Mouse (Mus musculus): Measurements from ENCODE around the gene Ttc39b. TPM values are rescaled to one million over a fixed set of nuclear protein-coding genes. Genes with fewer than 3 reads are reported as not detected.

Gene Ttc39b
- polyA plus RNA-seq, 1 experiment from 2014 or later: 13.7 TPM

GRCm38 (mm10) chr4:83234739-83235138, 89.3 kb downstream of the Ttc39b start:
- H3K4me2 ChIP-seq (replicated peaks): no peak overlapping the region
- H3K9ac ChIP-seq (replicated peaks): no peak overlapping the region
- 59% methylated on average over 11 of the region's 11 CpGs for WGBS
- H3K4me3 ChIP-seq: no peak overlapping the region
- no peaks in the 10 kb centered on the region for H3K9me3 ChIP-seq
- no peak for ATAC-seq (replicated peaks)
- peak overlapping the region; percentile 93 for H3K27ac ChIP-seq (replicated peaks)
- H3K27me3 ChIP-seq: no peaks in the 10 kb centered on the region
- no peaks in the 10 kb centered on the region for H3K36me3 ChIP-seq
- H3K4me1 ChIP-seq: peaks cover 29% of the 10 kb centered on the region

- 91% methylated on average over 7 of the region's 7 CpGs for WGBS
- no peak overlapping the region for H3K9ac ChIP-seq (replicated peaks)
- H3K4me3 ChIP-seq: no peak overlapping the region
- H3K36me3 ChIP-seq: no peaks in the 10 kb centered on the region
- H3K9me3 ChIP-seq: no peaks in the 10 kb centered on the region
- H3K4me1 ChIP-seq: peaks cover 29% of the 10 kb centered on the region
- no peaks in the 10 kb centered on the region for H3K27me3 ChIP-seq
- H3K27ac ChIP-seq (replicated peaks): peak overlapping the region; percentile 93
- ATAC-seq (replicated peaks): no peak
- no peak overlapping the region for H3K4me2 ChIP-seq (replicated peaks)
Observed at GRCm38 (mm10) chr4:83234132-83234531, 89.9 kb downstream of the Ttc39b start.

GRCm38 (mm10) chr4:83233181-83234123, 90.6 kb downstream of the Ttc39b start:
- H3K27ac ChIP-seq (replicated peaks): peak overlapping the region; percentile 93
- peak overlapping the region; percentile 39 for H3K4me2 ChIP-seq (replicated peaks)
- no peaks in the 10 kb centered on the region for H3K27me3 ChIP-seq
- H3K4me3 ChIP-seq: peak overlapping the region; percentile 16; the same call in 1 of the 2 replicates
- ATAC-seq (replicated peaks): peak; percentile 85
- H3K9ac ChIP-seq (replicated peaks): 0 out of 2 replicates have a peak overlapping the region, but pooled peaks have one; percentile 11
- peaks cover 32% of the 10 kb centered on the region for H3K4me1 ChIP-seq
- H3K9me3 ChIP-seq: no peaks in the 10 kb centered on the region
- 58% methylated on average over 22 of the region's 22 CpGs for WGBS
- no peaks in the 10 kb centered on the region for H3K36me3 ChIP-seq

GRCm38 (mm10) chr4:83232315-83232880, 91.7 kb downstream of the Ttc39b start:
- peak overlapping the region; percentile 16 for H3K4me3 ChIP-seq
- no peak for ATAC-seq (replicated peaks)
- no peaks in the 10 kb centered on the region for H3K36me3 ChIP-seq
- peak overlapping the region; percentile 11; the same call in 1 of the 2 replicates for H3K9ac ChIP-seq (replicated peaks)
- 72% methylated on average over 9 of the region's 9 CpGs for WGBS
- H3K4me1 ChIP-seq: peaks cover 39% of the 10 kb centered on the region
- peak overlapping the region; percentile 93 for H3K27ac ChIP-seq (replicated peaks)
- H3K4me2 ChIP-seq (replicated peaks): peak overlapping the region; percentile 39
- no peaks in the 10 kb centered on the region for H3K9me3 ChIP-seq
- H3K27me3 ChIP-seq: no peaks in the 10 kb centered on the region

- Histone ChIP-seq H3K27me3 (no peaks in the 10 kb centered on the region), H3K4me3 (no peak overlapping the region), H3K9me3 (no peaks in the 10 kb centered on the region), H3K9ac (replicated peaks) (no peak overlapping the region), H3K4me2 (replicated peaks) (no peak overlapping the region), H3K4me1 (peaks cover 35% of the 10 kb centered on the region), H3K36me3 (no peaks in the 10 kb centered on the region), H3K27ac (replicated peaks) (no peak overlapping the region)
- WGBS: 83% methylated on average over 9 of the region's 9 CpGs
- no peak for ATAC-seq (replicated peaks)
Observed at GRCm38 (mm10) chr4:83228664-83229283, 95.3 kb downstream of the Ttc39b start.

- Histone ChIP-seq H3K36me3 (no peaks in the 10 kb centered on the region), H3K4me3 (no peak overlapping the region), H3K9ac (replicated peaks) (no peak overlapping the region), H3K27ac (replicated peaks) (no peak overlapping the region), H3K27me3 (no peaks in the 10 kb centered on the region), H3K4me1 (peaks cover 30% of the 10 kb centered on the region), H3K4me2 (replicated peaks) (no peak overlapping the region), H3K9me3 (no peaks in the 10 kb centered on the region)
- WGBS: 70% methylated on average over 10 of the region's 10 CpGs
- no peak for ATAC-seq (replicated peaks)
Observed at GRCm38 (mm10) chr4:83228073-83228472, 96.0 kb downstream of the Ttc39b start.

- no peaks in the 10 kb centered on the region for H3K27me3 ChIP-seq
- peaks cover 18% of the 10 kb centered on the region; the same call in 1 of the 2 replicates for H3K4me1 ChIP-seq
- H3K9me3 ChIP-seq: no peaks in the 10 kb centered on the region
- peak; percentile 55; the same call in 1 of the 2 replicates for ATAC-seq (replicated peaks)
- no peak overlapping the region for H3K9ac ChIP-seq (replicated peaks)
- no peak overlapping the region for H3K4me2 ChIP-seq (replicated peaks)
- peak overlapping the region; percentile 51 for H3K27ac ChIP-seq (replicated peaks)
- H3K4me3 ChIP-seq: no peak overlapping the region
- no peaks in the 10 kb centered on the region for H3K36me3 ChIP-seq
- WGBS: 50% methylated on average over 8 of the region's 8 CpGs
Observed at GRCm38 (mm10) chr4:83225633-83226360, 98.3 kb downstream of the Ttc39b start.

GRCm38 (mm10) chr4:83224242-83224641, 99.8 kb downstream of the Ttc39b start:
- Histone ChIP-seq H3K27me3 (no peaks in the 10 kb centered on the region), H3K4me1 (peaks cover 18% of the 10 kb centered on the region; the same call in 1 of the 2 replicates), H3K9ac (replicated peaks) (no peak overlapping the region), H3K36me3 (no peaks in the 10 kb centered on the region), H3K4me2 (replicated peaks) (no peak overlapping the region), H3K27ac (replicated peaks) (no peak overlapping the region), H3K4me3 (no peak overlapping the region), H3K9me3 (no peaks in the 10 kb centered on the region)
- 41% methylated on average over 5 of the region's 5 CpGs for WGBS
- no peak for ATAC-seq (replicated peaks)

- H3K36me3 ChIP-seq: no peaks in the 10 kb centered on the region
- H3K4me1 ChIP-seq: peaks cover 15% of the 10 kb centered on the region; the same call in 1 of the 2 replicates
- H3K9me3 ChIP-seq: no peaks in the 10 kb centered on the region
- H3K27me3 ChIP-seq: no peaks in the 10 kb centered on the region
- ATAC-seq (replicated peaks): no peak
- H3K4me3 ChIP-seq: no peak overlapping the region
- WGBS: 82% methylated on average over 5 of the region's 5 CpGs
- no peak overlapping the region for H3K27ac ChIP-seq (replicated peaks)
- no peak overlapping the region for H3K4me2 ChIP-seq (replicated peaks)
- no peak overlapping the region for H3K9ac ChIP-seq (replicated peaks)
Observed at GRCm38 (mm10) chr4:83223197-83223596, 100.9 kb downstream of the Ttc39b start.

- H3K27ac ChIP-seq (replicated peaks): no peak overlapping the region
- 84% methylated on average over 13 of the region's 13 CpGs for WGBS
- no peak overlapping the region for H3K9ac ChIP-seq (replicated peaks)
- H3K4me3 ChIP-seq: no peak overlapping the region
- no peak overlapping the region for H3K4me2 ChIP-seq (replicated peaks)
- H3K4me1 ChIP-seq: peaks cover 8% of the 10 kb centered on the region
- no peaks in the 10 kb centered on the region for H3K9me3 ChIP-seq
- H3K27me3 ChIP-seq: no peaks in the 10 kb centered on the region
- no peak for ATAC-seq (replicated peaks)
- H3K36me3 ChIP-seq: no peaks in the 10 kb centered on the region
Observed at GRCm38 (mm10) chr4:83220761-83221557, 103.1 kb downstream of the Ttc39b start.

- no peak overlapping the region for H3K4me3 ChIP-seq
- H3K27me3 ChIP-seq: no peaks in the 10 kb centered on the region
- H3K9ac ChIP-seq (replicated peaks): no peak overlapping the region
- H3K4me1 ChIP-seq: peaks cover 15% of the 10 kb centered on the region
- WGBS: 71% methylated on average over 5 of the region's 5 CpGs
- H3K4me2 ChIP-seq (replicated peaks): no peak overlapping the region
- H3K27ac ChIP-seq (replicated peaks): no peak overlapping the region
- H3K36me3 ChIP-seq: no peaks in the 10 kb centered on the region
- ATAC-seq (replicated peaks): no peak
- H3K9me3 ChIP-seq: no peaks in the 10 kb centered on the region
Observed at GRCm38 (mm10) chr4:83219253-83219652, 104.8 kb downstream of the Ttc39b start.
